Mouse (Mus musculus) Muller cell, postnatal 12 days (primary cell): ENCODE measurements at regions not wholly inside any gene's neighbourhood (a gene's known extent, or its start where the extent isn't known, plus 50 kb on each side); places are given as distances from the start of the nearest gene placed in this dataset.
"Not testable (repeated sequence)": the region's sequence is repeated elsewhere in the genome, so short reads cannot be mapped to it uniquely, and the experiment has no call there.

Experiments
- DNase-seq: peaks from one replicate; pipeline ENCODE4 v3.0.0-alpha.2; 2015; ENCODE audit errors: inconsistent ontology term

DNA sequence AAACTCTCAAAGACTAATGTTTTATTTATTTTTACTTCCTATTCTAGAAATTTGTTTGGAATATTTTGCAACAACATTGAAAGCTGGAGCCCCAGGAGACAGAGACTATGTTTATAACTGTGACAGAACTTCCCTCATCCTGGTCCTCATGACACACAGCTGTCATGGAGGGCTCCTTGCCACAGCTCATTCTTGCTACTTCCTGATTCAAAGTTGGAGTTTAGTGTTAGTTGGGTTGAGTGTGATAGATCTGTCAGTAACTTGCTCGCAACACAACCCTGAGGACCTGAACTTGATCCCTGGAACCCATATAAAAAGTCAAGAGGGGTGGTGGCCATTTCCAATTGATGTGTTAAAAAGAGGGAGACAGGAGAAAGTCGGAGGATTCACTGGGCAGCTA, 328.3 kb upstream of the Nox3 start:
- no peak for DNase-seq

DNA sequence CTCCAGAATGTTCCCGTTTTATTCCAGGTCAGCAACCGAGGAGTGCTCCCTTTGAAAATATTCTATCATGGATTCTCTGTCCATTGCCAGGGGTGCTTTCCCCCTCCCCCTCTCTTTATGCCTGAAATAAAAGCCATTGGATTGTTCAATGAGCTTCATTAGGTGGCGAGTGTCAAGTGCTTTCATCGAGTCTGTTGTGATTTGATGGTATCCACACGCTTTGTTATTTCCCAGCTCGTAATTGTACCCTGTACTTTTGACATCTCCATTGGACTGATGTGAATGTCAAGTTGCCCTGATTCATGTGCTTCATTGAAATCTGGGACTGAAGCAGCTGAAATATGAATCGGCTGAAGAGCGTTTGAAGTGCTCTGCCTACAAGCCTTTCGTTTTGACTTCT, 333.1 kb upstream of the Nox3 start:
- DNase-seq, result no peak

GRCm38 (mm10) chr17:4034816-4035360, 338.8 kb upstream of the Nox3 start:
- DNase-seq, result no peak

- DNase-seq, result peak; percentile 58
These were observed 344.1 kb upstream of the Nox3 start for GRCm38 (mm10) chr17:4040104-4040664.

GRCm38 (mm10) chr17:4060186-4060585, 364.1 kb upstream of the Nox3 start:
- not testable (repeated sequence) for DNase-seq

DNA sequence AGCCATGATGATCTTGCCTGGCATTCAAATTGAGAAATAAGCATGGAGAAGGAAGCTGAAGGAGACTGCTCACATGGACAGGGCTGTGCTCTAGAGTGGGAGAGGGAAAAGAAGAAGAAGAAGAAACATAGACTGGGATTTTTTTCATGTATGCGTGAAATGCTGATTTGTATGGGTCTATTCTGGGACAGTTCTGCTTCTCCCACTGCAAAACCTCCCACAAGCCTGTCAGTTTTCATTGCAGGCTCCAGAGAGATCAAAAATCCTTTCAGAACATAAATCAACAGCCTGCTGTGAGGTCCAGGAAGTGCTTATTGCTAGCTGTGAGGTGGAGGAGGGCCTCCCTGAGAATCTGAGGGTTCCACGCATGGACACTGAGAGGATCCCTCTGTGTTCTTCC, 377.3 kb upstream of the Nox3 start:
- DNase-seq, result no peak

GRCm38 (mm10) chr17:4080564-4080963, 384.5 kb upstream of the Nox3 start:
- DNase-seq, result no peak

GRCm38 (mm10) chr17:4094621-4095020, 398.6 kb upstream of the Nox3 start:
- no peak for DNase-seq

GRCm38 (mm10) chr17:4103321-4103720, 407.3 kb upstream of the Nox3 start:
- no peak for DNase-seq

- no peak for DNase-seq
These were observed 413.2 kb upstream of the Nox3 start for GRCm38 (mm10) chr17:4109263-4109662.

- no peak for DNase-seq
These were observed 417.0 kb upstream of the Nox3 start for GRCm38 (mm10) chr17:4113021-4113420.

DNA sequence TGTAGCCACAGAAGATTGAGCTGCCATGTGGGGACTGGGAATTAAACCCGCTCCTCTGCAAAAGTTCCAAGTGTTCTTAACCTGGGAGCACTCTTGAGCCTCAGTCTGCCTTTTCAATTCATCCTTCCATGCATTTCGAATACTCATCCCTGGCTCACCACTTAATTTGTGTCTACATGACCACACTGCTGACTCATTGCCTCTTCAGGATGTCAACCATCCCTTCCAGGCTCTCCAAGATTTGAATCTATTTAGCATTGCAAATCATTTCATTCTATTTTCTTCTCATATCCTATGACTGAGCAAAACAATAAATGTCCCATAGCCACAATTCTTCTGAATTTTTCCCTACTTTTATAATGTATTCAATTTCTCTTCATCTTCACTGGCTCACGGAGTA, 420.4 kb upstream of the Nox3 start:
- no peak for DNase-seq

GRCm38 (mm10) chr17:4133678-4134077, 437.6 kb upstream of the Nox3 start:
- peak; percentile 50 for DNase-seq

DNA sequence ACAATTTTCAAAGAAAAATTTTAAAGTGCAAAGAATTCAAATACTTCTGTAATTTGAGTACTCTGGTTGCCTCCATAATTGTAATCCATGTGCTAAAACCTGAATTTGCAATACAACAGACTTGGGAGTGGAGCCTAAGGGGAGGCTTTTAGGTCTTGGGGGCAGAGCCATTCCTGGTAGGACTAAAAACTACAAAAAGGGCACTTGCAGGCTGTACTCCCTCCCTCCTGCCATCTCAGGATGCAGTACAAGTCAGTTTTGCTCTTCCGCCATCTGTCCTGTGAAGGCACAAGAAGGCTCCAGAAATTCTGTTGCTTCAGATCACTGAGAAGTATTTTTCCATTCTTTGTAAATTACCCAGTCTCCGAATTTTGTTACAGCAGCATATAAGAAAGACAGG, 467.4 kb upstream of the Nox3 start:
- DNase-seq, result no peak

DNA sequence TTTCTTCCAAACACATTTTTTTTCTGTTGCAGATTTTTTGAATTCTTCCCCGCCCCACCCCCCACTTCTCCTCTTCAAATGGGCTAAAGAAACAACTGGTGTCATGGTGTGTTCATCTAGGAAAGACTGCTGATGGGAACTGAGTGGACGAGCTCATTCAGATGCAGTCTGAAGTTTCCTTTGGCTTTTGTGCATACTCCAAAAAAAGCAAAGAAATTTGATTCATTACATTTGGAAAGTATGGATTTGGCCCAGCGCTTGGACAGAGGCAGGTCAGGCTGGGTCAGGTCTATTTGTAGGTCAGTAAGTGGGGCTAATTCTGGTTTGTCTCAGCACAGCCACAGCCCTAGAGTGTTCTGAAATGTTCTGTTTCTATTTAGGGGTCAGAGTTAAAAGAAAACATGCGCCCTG, 477.9 kb upstream of the Nox3 start:
- DNase-seq, result peak; percentile 90

- no peak for DNase-seq
These were observed 478.9 kb upstream of the Nox3 start for GRCm38 (mm10) chr17:4175006-4175405.

- DNase-seq, result no peak
These were observed 480.5 kb upstream of the Nox3 start for GRCm38 (mm10) chr17:4176524-4176923.

DNA sequence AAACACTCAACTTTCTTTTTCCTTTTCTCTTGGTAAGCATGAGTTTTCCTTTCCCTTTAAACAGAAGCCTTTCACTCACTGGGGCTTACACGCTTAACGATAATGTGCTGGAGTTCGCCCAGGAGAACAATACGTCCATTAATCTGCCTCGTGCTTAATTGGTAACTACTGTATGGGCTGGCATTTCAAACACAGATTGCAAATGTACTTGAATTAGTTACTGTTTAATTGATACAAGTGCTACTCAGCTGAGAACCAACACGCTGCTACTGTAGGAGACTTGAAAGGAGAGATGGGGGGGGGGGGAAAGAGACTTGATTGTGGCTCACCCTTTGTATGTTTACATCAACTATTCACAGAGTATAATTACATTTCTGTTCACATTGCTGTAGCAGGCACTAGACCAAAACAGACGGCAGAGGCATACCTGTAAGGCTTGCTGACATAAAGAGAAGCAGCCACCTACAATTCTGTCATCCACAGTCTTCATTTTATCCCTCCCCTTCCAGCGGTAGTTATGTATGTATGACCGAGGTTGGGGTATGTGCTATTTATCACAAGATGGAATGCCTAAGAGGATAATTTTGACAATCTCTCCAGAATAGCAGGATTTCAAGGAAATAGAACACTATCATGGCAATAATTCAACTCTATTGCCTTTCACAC, 481.6 kb upstream of the Nox3 start:
- peak; percentile 51 for DNase-seq

GRCm38 (mm10) chr17:4179271-4179670, 483.2 kb upstream of the Nox3 start:
- no peak for DNase-seq

- no peak for DNase-seq
These were observed 486.0 kb upstream of the Nox3 start for GRCm38 (mm10) chr17:4182106-4182505.

DNA sequence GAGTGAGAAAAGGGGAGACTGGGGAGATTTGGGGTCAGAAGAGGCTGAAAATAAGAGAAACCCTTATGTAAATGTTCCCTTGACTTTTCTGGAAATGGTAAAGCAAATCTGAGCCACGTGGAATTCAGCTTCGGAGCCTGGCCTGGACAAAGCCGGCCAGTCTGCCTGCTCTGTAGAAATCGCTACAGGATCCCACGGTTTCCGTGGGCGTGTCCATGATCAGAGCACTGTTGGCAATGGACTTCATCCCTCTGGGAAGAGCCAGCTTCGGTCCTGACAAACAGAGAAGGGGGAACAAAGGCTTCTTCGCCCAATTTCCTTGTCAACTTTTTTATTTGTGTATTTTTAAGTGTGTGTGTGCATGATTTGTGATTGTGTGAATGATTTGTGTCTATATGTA, 490.7 kb upstream of the Nox3 start:
- no peak for DNase-seq

GRCm38 (mm10) chr17:4187606-4188005, 491.5 kb upstream of the Nox3 start:
- DNase-seq, result no peak

DNA sequence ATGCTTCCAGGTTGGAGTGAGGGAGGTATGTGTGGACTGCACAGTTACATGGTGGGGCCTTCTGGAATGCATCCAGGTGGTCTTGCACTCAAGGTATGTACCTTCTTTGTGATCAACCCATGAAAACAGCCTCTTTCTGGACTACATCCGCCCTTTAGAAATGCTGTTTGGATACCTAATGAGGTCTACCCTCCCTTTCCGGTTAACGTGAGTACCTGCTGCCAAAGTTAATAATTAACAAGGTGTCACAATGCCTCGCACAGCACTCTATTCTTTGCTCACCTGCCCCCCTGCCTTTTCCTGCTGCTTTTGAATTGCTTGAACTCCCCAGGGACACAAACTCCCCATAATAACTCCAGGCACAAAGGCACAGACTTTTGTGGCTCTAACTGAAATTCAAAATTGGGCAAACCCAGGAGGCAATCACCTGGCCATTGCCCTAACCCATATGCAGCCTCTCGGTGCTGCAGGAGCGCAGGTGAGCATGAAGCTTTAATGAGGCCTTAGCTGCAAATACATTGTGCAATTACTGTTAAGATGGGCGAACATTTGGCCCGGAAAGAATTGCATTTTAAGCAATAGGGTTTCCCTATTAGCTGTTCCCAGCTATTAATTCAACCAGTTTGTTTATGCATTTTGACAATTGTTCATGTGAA, 500.9 kb upstream of the Nox3 start:
- DNase-seq, result no peak
